Mouse (Mus musculus): Measurements from ENCODE around the gene Ces1d.

The Ces1d gene

GRCm38 (mm10) chr8:93140696-93141095 lies 56.9 kb downstream of the Ces1d start:
- in situ Hi-C loops (cut with MboI, MseI) = no loop called here

DNA sequence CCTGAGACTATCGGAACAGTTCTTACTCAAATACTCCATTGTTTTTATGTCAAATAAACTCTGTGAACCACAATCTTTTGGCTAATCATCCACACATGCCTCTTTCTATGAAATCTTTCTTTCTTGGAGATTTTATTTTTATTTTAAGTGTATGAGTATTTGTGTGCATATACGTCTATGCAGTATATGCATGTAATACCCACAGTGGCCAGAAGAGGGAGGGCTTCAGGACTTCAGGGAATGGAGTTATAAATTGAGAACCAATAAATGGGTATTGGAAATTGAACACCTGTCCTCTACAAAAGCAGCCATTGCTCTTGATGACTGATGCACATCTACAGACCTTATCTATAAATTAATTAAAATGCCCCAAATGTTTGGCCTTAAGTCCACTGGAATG lies 65.4 kb downstream of the Ces1d start:
- in situ Hi-C loops (cut with MboI, MseI) = no loop called here

DNA sequence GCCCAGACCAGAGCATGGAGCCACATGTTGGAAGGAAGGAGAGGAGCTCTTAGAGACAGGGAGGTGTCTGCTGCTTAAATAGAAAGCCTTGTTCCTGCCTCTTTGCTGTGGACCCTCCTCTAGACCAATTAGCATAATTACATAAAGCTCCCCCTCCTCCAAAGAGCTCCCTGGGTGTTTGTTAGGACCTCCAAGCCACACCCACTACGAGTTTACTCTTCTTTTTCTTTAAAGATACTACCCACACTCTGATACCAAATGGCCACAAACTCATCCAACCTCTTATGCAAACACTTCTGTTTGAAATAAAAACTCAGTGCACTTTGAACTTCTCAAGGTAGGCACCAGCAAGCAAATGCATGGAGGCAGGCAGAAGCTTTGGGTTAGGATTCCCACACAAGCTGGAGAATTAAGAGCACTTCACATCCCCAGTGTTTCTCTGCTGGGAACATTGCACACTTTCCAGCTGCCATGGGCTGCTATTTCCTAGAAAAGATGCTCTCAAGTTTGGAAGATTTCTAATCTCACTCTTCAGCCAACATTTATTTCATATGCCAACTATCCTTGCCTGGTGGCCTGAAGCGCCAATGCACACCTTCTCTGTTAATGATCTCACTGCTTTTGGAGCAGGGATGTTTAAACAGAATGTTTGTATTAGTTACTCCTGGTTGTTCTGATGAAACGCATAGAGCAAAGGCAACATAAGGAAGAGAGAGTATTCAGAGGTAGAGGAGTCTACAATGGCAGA lies 66.2 kb downstream of the Ces1d start, which contains the start of gene Ces1c:
Ces1c (minus strand) TSS at position 51 of the 748 bp plus-strand sequence.
- in situ Hi-C loops (cut with MboI, MseI) = no loop called here

DNA sequence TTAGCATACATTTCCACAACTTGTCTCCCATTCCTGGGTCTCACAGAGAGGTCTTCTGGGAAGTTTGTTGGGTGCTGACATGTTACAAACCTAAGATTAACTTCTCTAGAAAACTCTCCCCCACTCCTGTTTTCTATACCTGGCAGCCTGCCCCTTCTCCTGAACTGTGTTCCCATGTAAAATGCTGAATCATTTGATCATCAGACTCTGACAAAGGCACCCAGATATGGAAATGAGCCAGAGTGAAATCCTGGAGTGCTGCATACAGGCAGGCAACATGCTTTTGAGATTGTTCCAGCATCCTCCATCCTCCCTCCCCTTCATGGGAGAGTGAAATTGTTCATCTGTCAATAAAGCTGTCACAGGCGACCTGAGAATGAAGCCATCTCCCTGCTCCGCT lies 71.2 kb downstream of the Ces1d start:
- in situ Hi-C loops (cut with MboI, MseI) = no loop called here

- in situ Hi-C loops (cut with MboI, MseI) = no loop called here
These were observed 75.6 kb downstream of the Ces1d start for GRCm38 (mm10) chr8:93122005-93122404.

All from T-helper 1 cell (primary cell).